Mouse (Mus musculus): ENCODE measurements around the gene Kctd11. TPM values are rescaled to one million over a fixed set of nuclear protein-coding genes. Genes with fewer than 3 reads are reported as not detected.

Kctd11 gene
- polyA plus RNA-seq, 1 experiment from 2014 or later, result 4.8 TPM

DNA sequence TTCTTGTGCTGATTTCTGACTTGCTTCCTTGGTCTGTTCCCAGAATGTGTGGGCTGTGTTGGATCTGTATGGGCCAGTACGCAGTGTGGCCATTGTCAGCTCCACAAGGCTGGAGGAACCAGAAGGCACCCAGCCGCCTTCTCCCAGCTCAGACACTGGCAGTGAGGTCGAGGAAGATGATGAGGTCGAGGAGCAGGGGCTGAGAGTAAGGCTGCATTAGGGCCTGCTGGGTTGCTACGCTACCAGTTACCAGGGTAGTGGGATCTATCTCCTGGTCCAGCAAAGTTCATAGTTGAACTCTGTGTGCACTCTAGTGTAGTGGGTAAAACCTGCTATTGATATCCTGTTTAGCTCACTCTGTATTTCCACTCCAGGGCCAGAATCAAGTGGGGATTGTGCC, 28.0 kb upstream of the Kctd11 start:
- Histone ChIP-seq H3K9me3 (no peaks in the 10 kb centered on the region), H3K4me1 (peaks cover 15% of the 10 kb centered on the region), H3K27me3 (ENCODE audit: poor library complexity, severe bottlenecking) (no peaks in the 10 kb centered on the region), H3K4me3 (no peak overlapping the region), H3K36me3 (replicated peaks) (peaks cover 96% of the 10 kb centered on the region), H3K27ac (no peak overlapping the region)
- DNase-seq (ENCODE audit: extremely low spot score, low spot score), result no peak
- 91% methylated on average over 5 of the region's 5 CpGs for WGBS

DNA sequence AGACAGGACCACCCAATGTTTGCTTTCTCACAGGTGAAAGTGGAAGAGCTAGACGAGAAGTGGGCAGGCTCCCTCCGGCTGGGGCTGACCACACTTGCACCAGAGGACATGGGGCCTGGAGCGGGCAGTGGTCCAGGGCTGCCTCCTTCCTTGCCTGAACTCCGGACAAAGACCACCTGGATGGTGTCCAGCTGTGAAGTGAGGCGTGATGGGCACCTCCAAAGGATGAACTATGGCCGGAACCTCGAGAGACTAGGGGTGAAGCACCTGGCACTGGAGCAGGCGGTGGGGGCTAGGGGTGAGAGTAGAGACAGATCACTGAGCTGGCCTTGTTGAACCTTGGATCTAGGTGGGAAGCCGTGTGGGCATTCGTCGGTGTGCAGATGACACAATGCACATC, 27.4 kb upstream of the Kctd11 start:
- Histone ChIP-seq H3K27ac (no peak overlapping the region), H3K4me3 (no peak overlapping the region), H3K36me3 (replicated peaks) (peaks cover 100% of the 10 kb centered on the region), H3K27me3 (ENCODE audit: poor library complexity, severe bottlenecking) (no peaks in the 10 kb centered on the region), H3K4me1 (peaks cover 11% of the 10 kb centered on the region), H3K9me3 (no peaks in the 10 kb centered on the region)
- WGBS, result 96% methylated on average over 11 of the region's 11 CpGs
- no peak for DNase-seq (ENCODE audit: extremely low spot score, low spot score)

DNA sequence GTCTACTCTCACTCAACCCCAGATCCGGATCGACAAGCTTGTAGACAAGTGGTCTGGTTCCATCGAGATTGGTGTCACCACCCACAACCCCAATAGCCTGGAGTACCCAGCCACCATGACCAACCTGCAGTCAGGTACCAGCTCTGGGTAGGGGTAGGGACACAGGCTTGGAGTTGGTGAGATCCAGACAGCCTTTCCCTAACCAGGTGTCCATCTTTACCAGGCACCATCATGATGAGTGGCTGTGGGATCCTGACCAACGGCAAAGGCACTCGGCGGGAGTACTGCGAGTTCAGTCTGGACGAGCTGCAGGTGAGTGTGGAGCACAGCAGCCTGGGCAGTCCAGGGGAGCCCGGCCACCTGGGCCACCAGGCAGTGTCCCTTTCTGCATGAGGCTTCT, 23.1 kb upstream of the Kctd11 start:
- DNase-seq (ENCODE audit: extremely low spot score, low spot score), result no peak

DNA sequence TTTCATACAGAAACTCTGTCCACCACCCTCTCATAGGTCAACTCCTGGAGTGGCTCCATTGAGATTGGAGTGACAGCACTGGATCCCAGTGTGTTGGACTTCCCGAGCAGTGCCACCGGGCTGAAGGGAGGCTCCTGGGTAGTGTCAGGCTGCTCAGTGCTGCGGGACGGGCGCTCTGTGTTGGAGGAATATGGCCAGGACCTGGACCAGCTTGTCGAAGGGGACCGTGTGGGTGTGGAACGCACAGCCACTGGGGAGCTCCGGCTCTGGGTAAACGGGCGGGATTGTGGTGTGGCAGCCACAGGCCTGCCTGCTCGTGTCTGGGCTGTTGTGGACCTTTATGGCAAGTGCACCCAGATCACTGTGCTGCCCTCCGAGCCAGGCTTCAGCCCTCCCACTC, 21.8 kb upstream of the Kctd11 start:
- peak overlapping the region; percentile 99 for H3K4me3 ChIP-seq
- H3K27ac ChIP-seq, result peak overlapping the region; percentile 99; the same call in 1 of the 2 replicates

More for the DNA sequence above, 23.1 kb upstream of the Kctd11 start:
- Histone ChIP-seq H3K27me3 (ENCODE audit: poor library complexity, severe bottlenecking) (peaks cover 6% of the 10 kb centered on the region; the same call in 1 of the 2 replicates), H3K4me3 (no peak overlapping the region), H3K27ac (no peak overlapping the region), H3K9me3 (no peaks in the 10 kb centered on the region), H3K4me1 (peaks cover 35% of the 10 kb centered on the region), H3K36me3 (replicated peaks) (peaks cover 65% of the 10 kb centered on the region)
- WGBS, result 96% methylated on average over 9 of the region's 9 CpGs

DNA sequence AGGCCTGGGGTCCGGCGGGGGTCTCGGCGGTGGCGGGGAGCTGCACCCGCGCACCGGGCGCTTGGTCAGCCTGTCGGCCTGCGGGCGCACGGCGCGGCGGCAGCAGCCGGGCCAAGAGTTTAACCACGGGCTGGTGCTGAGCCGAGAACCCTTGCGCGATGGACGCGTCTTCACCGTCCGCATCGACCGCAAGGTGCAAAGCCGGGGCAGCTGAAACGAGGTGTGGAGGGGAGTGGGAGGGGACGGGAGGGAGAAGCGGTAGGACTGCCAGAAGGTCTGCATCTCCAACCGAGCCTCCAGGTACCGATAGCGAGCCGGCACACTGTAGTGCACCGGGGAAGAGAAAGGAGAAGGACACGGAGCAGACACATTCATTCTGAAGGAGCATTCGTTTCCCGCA, 20.8 kb upstream of the Kctd11 start:
- Histone ChIP-seq H3K9me3 (no peaks in the 10 kb centered on the region), H3K36me3 (replicated peaks) (peaks cover 45% of the 10 kb centered on the region), H3K27me3 (ENCODE audit: poor library complexity, severe bottlenecking) (peaks cover 8% of the 10 kb centered on the region; the same call in 1 of the 2 replicates), H3K4me3 (peak overlapping the region; percentile 99), H3K4me1 (peaks cover 47% of the 10 kb centered on the region), H3K27ac (peak overlapping the region; percentile 99)
- under 1% methylated on average over 39 of the region's 39 CpGs for WGBS
- peak; percentile 46 for DNase-seq (ENCODE audit: extremely low spot score, low spot score)

More for the DNA sequence above, 21.8 kb upstream of the Kctd11 start:
- Histone ChIP-seq H3K27me3 (ENCODE audit: poor library complexity, severe bottlenecking) (peaks cover 8% of the 10 kb centered on the region; the same call in 1 of the 2 replicates), H3K4me1 (peaks cover 47% of the 10 kb centered on the region), H3K36me3 (replicated peaks) (peaks cover 52% of the 10 kb centered on the region), H3K9me3 (no peaks in the 10 kb centered on the region)
- WGBS, result 90% methylated on average over 12 of the region's 13 CpGs
- DNase-seq (ENCODE audit: extremely low spot score, low spot score), result no peak

DNA sequence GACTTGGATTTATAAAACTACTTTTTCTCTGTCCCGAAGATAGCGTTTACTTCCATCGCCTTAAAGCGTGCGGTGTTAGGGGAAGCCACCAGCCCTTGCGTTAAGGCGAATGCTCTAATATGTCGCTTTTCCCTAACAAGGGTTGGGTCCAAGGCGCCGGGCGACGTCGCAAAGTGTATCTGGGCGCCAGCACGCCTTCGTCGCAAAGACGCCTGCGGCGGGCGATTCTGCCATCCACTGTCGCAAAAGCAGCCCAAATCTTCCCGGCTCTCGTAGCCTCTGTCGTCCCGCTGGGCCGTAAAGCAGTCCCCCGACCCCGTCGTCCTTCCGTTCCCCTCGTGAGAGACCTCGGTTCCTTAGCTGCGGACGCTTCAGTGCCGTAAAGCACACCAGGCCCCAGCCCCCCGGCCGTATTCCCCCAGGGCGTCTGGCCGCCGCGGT, 20.2 kb upstream of the Kctd11 start:
- peaks cover 8% of the 10 kb centered on the region; the same call in 1 of the 2 replicates for H3K27me3 ChIP-seq (ENCODE audit: poor library complexity, severe bottlenecking)
- H3K4me1 ChIP-seq, result peaks cover 47% of the 10 kb centered on the region
- peak overlapping the region; percentile 99 for H3K27ac ChIP-seq
- peak overlapping the region; percentile 99 for H3K4me3 ChIP-seq
- H3K9me3 ChIP-seq, result no peaks in the 10 kb centered on the region
- peak; percentile 97 for DNase-seq (ENCODE audit: extremely low spot score, low spot score)
- peaks cover 40% of the 10 kb centered on the region for H3K36me3 ChIP-seq (replicated peaks)
- WGBS, result under 1% methylated on average over 42 of the region's 42 CpGs

DNA sequence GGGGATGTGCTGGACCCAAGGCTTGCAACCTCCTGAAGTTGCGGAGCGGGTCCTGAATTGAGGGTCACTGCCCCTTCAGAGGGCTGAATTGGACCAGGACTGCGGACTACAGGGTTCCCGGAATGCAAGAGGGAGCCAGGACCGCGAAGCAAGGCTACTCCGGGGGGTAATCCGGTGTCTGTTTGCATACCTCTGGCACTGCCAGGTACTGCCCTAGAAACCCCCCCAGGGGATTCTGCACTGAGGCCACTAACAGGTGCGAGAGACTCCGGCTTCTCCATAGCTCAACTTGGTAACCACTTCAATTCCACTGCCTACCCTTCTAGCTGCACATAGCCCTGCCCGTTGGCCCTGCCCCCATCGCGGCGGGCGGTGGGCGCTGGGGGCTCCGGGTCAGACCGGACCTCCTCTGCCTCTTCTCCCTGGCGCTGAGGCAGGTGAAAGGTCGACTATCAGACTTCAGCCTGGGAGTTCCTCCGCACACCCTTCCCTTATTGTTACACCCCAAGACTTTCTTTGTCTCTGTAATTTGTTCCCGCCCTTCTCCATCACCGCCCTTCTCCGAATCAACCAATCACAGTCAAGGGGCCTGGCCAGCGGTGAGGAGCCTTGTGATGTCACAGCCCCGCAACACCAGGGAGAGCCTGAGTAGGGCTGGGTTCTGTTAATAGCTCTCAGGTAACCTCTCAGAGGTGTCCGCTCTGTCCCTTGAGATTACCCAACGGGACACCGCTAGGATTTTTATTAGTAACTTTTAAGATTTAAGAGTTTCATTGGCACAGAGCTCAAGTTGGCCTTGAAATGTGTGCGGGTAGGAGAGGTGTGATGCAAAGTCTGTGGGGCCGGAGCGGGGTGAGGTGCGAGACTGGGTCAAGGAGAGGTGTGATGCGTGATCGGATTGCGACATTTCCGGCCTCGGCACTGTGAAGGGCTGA, 19.5 kb upstream of the Kctd11 start, which contains the start of the genes 2810408A11Rik and Neurl4:
TSS of gene 2810408A11Rik (minus strand) at position 517 of the 935 bp plus-strand sequence.
TSS of gene Neurl4 (plus strand) at position 602 of the 935 bp plus-strand sequence.
- Histone ChIP-seq H3K36me3 (replicated peaks) (peaks cover 33% of the 10 kb centered on the region), H3K9me3 (no peaks in the 10 kb centered on the region), H3K4me3 (peak within 1 kb of the TSS; percentile 99), H3K27me3 (ENCODE audit: poor library complexity, severe bottlenecking) (peaks cover 8% of the 10 kb centered on the region; the same call in 1 of the 2 replicates), H3K4me1 (peaks cover 47% of the 10 kb centered on the region), H3K27ac (peak within 1 kb of the TSS; percentile 99)
- under 1% methylated on average over 38 of the region's 38 CpGs for WGBS
- peak; percentile 92 for DNase-seq (ENCODE audit: extremely low spot score, low spot score)

DNA sequence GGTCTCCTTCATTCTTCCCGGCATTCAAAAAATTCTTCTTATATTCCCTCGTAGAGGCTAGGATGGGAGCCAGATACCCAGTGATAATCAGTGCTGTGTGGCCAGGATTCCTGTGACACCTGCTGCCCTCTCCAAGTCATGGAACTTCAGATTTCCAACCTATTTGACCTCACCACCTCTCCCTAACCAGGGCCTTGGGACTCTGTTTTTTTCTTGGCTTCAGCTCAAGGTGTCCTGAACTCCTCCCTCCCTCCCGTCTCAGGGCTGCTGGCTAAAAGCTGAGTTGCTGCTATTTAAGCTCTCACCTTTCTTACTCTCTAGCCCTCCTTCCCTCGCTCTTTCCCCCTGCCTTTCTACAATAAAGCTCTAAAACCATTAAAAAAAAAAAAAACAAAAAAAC, 18.7 kb upstream of the Kctd11 start:
- Histone ChIP-seq H3K27ac (peak overlapping the region; percentile 99), H3K36me3 (replicated peaks) (peaks cover 24% of the 10 kb centered on the region), H3K27me3 (ENCODE audit: poor library complexity, severe bottlenecking) (peaks cover 8% of the 10 kb centered on the region; the same call in 1 of the 2 replicates), H3K9me3 (no peaks in the 10 kb centered on the region), H3K4me3 (peak overlapping the region; percentile 99), H3K4me1 (peaks cover 52% of the 10 kb centered on the region)
- WGBS, result 26% methylated on average over 4 of the region's 4 CpGs
- DNase-seq (ENCODE audit: extremely low spot score, low spot score), result no peak

DNA sequence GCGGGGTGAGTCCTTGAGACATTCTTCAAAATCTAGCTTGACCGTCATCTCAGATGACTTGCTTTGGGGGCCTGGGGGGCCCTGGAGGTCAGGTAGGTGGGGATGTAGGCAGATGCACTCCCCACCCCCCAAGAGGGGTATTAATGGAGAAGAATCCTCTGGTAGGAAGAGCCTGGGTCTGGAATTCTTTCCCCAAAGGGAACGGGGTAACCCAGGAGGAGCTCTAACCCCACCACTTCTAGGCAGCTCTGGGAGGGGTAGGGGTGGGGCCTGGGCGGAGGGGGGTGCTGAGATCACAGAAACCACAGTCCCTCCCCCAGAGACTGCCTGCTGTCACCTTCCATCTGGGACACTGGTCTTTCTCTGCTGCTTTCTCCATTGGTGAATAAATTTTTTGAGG, 14.1 kb upstream of the Kctd11 start, which contains the start of gene Acap1:
TSS of gene Acap1 (minus strand) at position 249 of the 400 bp plus-strand sequence.
- H3K4me3 ChIP-seq, result no peak within 1 kb of the TSS
- DNase-seq (ENCODE audit: extremely low spot score, low spot score), result no peak
- H3K27ac ChIP-seq, result 0 out of 2 replicates have a peak within 1 kb of the TSS, but pooled peaks have one; percentile 26
- WGBS, result 85% methylated on average over 4 of the region's 4 CpGs
- peaks cover 35% of the 10 kb centered on the region for H3K4me1 ChIP-seq
- peaks cover 8% of the 10 kb centered on the region; the same call in 1 of the 2 replicates for H3K27me3 ChIP-seq (ENCODE audit: poor library complexity, severe bottlenecking)
- H3K9me3 ChIP-seq, result no peaks in the 10 kb centered on the region
- peaks cover 3% of the 10 kb centered on the region for H3K36me3 ChIP-seq (replicated peaks)

DNA sequence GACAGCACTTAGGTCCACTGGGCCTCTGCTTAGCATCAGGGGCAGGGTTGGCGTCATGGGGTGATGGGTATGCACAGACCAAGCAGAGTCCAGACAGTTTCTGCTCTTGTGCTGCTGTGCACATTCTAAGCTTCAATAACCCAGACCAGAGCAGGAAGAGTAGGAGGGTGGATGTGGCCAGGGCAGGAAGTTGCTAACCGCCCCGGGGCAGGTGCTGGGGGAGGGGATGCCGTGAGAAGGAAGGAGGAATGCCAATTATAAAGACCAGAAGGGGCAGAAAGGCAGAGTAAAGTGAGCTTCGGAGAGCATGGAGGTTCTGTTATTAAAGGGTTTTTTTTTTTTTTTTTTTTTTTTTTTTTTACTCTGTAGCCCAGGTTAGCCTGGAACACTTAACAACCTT, 13.5 kb upstream of the Kctd11 start:
- Histone ChIP-seq H3K4me1 (peaks cover 29% of the 10 kb centered on the region), H3K36me3 (replicated peaks) (peaks cover 3% of the 10 kb centered on the region), H3K4me3 (no peak overlapping the region), H3K27me3 (ENCODE audit: poor library complexity, severe bottlenecking) (peaks cover 6% of the 10 kb centered on the region; the same call in 1 of the 2 replicates), H3K27ac (no peak overlapping the region), H3K9me3 (no peaks in the 10 kb centered on the region)
- no peak for DNase-seq (ENCODE audit: extremely low spot score, low spot score)
- WGBS, result 78% methylated on average over 5 of the region's 5 CpGs

DNA sequence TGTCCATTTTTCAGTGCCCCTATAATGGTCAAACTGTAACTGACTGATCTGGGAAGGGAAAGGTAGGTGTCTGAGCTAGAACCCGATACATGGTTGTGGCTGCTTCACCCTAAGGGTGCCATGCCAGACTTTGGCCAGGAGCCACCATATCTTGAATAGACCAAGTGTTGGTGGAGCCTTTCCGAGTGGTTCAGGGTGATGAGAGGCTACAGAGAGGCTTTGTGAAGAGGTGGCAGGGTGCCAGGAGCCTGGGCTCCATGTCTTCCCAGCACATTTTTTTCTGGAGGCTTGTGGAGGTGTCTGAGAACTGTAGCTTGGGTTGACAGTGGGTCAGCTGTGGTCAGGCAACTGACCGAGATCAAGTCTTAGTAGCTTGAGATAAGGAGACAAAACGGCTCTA, 10.3 kb upstream of the Kctd11 start:
- Histone ChIP-seq H3K27me3 (ENCODE audit: poor library complexity, severe bottlenecking) (no peaks in the 10 kb centered on the region), H3K27ac (no peak overlapping the region), H3K4me1 (peaks cover 12% of the 10 kb centered on the region; the same call in 1 of the 2 replicates), H3K4me3 (no peak overlapping the region), H3K36me3 (replicated peaks) (no peaks in the 10 kb centered on the region), H3K9me3 (no peaks in the 10 kb centered on the region)
- DNase-seq (ENCODE audit: extremely low spot score, low spot score), result no peak
- 85% methylated on average over 4 of the region's 4 CpGs for WGBS

DNA sequence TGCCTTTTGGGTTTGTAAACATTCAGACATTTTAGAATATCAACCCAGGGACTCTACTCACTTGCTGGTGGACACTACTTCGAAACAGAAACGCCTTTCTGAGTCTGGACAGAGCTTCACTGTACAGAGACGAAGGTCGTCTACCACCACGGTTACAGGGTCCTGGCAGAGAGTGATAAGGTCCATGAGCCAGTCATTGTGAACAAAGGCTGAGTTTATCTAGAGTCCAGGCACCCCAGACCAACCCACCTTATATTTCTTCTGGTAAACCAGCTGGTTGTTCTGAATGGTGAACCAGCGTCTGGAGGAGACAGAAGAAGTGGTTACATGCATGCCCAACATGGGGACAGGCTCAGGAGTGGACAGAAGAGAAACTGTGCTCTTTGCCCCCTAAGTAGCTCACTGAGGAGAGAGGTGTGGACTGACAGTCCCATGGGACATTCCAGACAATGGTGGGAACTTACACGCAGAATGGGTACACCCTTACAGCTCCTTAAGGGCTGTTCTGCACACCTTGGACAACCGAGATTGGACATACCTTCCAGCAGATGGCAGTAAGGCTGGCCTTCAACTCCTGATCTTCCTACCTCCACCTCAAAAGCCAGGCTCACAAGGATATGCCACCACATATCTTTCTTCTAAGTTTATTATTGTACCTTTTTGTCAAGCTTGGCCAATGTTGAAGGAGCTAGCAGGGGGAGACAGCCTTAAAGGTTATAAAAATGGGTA, 5.9 kb upstream of the Kctd11 start:
- 72% methylated on average over 8 of the region's 8 CpGs for WGBS
- Histone ChIP-seq H3K36me3 (replicated peaks) (no peaks in the 10 kb centered on the region), H3K4me3 (no peak overlapping the region), H3K27me3 (ENCODE audit: poor library complexity, severe bottlenecking) (peaks cover 11% of the 10 kb centered on the region), H3K9me3 (no peaks in the 10 kb centered on the region), H3K4me1 (peaks cover 11% of the 10 kb centered on the region; the same call in 1 of the 2 replicates), H3K27ac (0 out of 2 replicates have a peak overlapping the region, but pooled peaks have one; percentile 0)
- DNase-seq (ENCODE audit: extremely low spot score, low spot score), result no peak

Data from forebrain, embryonic 10.5 days (tissue).